Mouse (Mus musculus): ENCODE results near the gene Plekha5. TPM values are rescaled to one million over a fixed set of nuclear protein-coding genes. Genes with fewer than 3 reads are reported as not detected.
A peak's percentile ranks its signal among the peaks of the same experiment; 100 is the strongest.
"Not testable (repeated sequence)": the region's sequence is repeated elsewhere in the genome, so short reads cannot be mapped to it uniquely, and the experiment has no call there.

Plekha5 gene
- total RNA-seq, 2 experiments from 2014 or later: 2.9 to 14.2 TPM

DNA sequence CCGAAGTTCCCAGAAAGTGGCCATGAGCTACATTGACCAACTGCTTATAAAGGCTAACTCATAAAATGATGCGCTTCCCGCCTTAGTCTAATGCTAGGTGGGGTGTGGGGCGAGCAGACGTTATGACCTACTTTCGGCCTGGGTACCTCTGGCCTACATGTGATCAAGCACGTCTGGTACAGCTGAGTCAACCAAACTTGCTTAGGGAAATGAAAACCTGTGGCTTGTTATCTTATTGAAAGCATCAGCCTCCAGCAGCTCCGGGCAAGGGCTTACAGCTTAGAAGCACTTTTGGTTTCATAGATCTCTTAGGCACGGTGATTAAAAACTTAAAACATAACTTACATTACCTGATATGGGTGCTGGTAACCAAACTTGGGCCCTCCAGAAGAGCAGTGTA lies 174.7 kb downstream of the Plekha5 start:
- ATAC-seq (replicated peaks; ENCODE audit: low FRiP score, low TSS enrichment, poor library complexity, severe bottlenecking): peak; percentile 36; the same call in 1 of the 2 replicates

DNA sequence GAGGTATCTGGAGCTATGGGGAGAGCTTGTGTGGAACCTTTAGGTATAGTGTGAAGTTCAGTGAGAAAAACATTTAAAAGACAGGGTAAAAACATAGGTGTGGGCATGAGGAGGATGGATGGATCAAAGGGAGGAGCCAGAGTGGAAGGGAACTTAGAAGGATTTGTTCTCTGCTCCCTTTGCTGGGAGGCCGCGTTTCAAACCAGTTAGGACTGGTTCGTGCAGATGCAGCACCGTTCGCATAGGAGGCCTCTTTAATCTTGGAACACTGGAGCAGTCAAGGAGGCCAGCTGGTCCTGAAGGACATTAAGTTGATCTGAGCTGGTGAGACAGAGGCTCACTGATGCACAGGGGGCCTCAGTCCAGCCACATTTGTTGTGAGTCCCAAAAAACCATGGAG lies 175.5 kb downstream of the Plekha5 start:
- ATAC-seq (replicated peaks; ENCODE audit: low FRiP score, low TSS enrichment, poor library complexity, severe bottlenecking): no peak

DNA sequence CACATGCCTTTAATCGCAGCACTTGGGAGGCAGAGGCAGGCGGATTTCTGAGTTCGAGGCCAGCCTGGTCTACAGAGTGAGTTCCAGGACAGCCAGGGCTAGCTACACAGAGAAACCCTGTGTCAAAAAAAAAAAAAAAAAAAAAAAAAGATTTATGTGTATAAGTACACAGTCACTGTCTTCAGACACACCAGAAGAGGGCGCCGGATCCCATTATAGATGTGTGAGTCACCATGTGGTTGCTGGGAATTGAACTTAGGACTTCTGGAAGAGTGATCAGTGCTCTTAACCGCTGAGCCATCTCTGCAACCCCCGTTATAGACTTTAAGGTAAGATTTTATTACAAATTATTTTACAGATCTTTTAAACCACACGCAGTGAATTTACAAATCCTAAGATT lies 176.8 kb downstream of the Plekha5 start:
- not testable (repeated sequence) for ATAC-seq (replicated peaks; ENCODE audit: low FRiP score, low TSS enrichment, poor library complexity, severe bottlenecking)

DNA sequence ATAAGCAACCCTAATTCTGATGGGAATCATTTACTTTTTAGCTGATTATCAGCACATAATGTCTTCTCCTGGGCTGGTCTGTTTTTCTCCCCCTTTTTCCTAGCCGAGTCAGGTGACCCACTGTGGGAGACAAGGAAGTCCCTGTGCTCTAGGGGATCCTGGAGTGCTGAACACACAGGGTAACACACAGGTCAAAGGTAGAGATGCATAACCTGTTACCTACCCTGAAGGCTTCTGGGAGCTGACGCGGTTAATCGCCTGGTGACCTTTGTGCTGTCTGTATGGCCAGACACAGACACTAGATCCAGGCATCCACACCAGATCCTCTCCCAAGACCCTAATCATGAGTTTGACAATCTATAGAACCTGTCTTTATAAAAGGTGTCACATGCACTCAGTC lies 177.3 kb downstream of the Plekha5 start:
- no peak for ATAC-seq (replicated peaks; ENCODE audit: low FRiP score, low TSS enrichment, poor library complexity, severe bottlenecking)

DNA sequence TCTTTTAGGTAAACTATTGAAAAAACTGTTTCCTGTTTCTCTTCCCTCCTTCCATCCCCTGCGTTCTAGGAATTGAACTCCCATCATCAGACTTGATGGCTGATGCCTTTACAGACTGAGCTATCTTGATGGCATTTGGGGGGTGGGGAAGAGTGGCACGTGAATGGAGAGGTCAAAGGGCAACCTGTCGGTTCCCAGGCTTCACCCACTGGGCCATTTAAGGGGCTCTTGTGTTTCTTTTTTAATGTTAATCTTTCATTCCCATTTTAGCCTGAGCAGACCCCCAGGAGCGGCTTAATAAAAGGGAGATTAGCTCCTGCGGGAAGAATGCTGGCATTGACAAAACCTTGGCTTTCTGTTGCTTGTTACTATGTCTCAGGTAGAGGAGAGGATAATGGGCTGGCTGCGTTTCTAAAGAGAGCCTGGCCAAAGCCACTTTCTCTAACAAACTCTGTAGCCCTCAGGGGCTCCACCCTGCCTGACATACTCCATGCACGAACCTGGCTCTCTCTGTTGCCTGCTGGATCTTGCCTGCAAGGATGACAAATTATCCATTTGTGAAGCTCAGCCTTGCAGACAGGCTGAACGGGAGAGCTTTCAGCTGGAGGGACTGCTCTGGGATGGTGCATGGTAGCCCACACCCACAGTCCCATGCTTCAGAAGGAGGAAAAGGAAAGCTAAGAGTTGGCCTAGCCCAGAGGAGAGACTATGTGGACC lies 179.5 kb downstream of the Plekha5 start:
- ATAC-seq (replicated peaks; ENCODE audit: low FRiP score, low TSS enrichment, poor library complexity, severe bottlenecking): no peak

DNA sequence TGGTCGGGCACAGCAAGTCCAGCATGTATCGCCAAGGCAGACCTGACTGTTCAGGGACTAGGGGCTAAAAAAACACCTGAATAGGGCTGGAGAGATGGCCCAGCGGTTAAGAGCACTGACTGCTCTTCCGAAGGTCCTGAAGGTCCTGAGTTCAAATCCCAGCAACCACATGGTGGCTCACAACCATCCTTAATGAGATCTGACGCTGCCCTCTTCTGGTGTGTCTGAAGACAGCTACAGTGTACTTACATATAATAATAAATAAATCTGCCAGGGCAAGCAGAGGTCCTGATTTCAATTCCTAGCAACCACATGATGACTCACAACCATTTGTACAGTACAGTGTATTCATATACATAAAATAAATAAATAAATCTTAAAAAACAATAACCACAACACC lies 181.3 kb downstream of the Plekha5 start:
- ATAC-seq (replicated peaks; ENCODE audit: low FRiP score, low TSS enrichment, poor library complexity, severe bottlenecking): not testable (repeated sequence)

DNA sequence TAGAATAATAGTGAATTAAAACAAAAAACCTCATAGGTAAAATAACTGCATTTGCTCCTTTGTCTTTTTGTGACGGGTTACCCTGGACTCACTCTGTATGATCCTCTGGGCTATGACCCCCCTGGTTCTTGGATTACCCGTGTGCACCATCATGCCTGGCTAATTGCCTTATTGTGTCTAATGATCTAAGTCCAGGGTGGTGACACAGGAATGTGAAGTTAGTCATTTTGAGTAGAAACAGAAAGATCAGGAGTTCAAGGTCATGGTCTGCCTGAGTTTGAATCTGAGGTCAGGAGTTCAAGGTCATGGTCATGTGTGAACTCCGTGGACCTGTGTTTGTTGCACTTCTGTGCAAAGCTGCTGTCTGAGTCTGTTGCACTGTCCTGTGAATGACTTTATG lies 181.9 kb downstream of the Plekha5 start:
- no peak for ATAC-seq (replicated peaks; ENCODE audit: low FRiP score, low TSS enrichment, poor library complexity, severe bottlenecking)

DNA sequence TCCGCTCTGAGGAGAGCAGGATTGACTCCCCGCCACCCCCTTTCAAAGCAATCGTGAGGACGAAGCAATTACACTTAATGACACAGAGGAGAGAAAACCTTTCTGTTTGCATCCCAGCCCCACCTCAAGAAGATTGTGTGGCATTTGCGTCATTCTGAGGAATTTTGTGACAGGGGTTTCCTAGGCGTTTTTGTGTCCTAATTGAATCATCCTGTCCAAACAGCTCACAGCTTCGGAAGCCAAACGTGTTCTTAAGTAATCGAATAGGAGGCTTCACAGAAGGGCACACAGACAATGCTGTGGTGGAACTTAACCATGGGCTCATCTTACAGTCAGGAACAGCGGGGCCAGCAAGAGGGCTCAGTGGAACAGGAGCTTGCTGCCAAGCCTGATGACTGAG lies 182.7 kb downstream of the Plekha5 start:
- no peak for ATAC-seq (replicated peaks; ENCODE audit: low FRiP score, low TSS enrichment, poor library complexity, severe bottlenecking)

DNA sequence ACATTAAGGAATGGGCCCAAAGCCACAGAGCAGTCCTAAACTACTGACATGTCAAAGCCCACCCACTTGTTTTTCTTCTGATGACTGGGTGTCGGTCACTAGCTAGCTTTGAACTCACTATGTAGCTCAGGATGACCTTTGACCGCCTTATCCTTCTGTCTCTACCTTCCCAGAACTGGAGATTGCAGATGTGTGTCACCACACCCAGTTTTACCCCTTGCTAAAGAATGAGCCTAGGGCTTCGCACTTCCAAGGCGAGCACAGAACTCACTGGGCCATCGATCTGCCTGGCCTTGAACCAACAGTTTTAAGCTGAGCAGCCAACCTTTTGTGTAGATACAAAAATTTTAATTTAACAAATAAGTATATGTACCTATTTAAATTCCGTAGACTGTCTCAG lies 184.8 kb downstream of the Plekha5 start:
- no peak for ATAC-seq (replicated peaks; ENCODE audit: low FRiP score, low TSS enrichment, poor library complexity, severe bottlenecking)

DNA sequence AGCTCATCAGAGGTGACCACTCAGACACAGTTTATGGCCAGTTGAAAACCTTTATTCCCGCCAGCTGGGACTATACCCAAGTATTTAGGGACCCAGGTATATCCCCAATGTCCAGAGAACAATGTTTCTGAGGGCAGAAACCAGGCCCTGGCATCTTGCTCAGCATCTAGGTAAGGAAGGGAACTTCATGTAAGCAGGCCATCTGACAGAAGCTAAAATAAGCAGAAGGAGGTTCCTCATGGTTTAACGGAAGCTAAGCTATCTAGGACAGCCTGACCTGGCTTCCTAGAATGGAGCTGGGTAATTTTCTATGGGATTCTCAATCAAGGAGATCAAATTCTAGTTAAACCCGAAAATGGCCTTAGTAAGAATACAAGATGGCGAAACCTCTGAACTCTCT lies 185.7 kb downstream of the Plekha5 start:
- ATAC-seq (replicated peaks; ENCODE audit: low FRiP score, low TSS enrichment, poor library complexity, severe bottlenecking): no peak

DNA sequence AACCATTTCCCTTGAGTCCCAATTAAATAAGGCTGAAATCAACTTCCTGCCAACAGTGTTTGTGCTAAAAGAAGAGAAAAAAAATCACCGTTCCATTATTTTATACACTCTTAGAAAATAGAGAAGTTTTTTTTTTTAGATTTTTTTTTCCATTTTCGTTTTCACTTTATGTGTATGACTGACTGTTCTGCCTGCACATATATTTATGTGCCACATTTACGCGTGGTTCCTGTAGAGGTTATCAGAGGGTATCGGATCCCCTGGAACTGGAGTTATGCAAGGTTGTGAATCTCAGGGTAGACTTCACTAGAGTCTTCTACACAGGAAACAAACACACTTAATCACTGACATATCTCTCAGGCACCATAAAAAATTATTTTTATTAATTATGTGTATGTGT lies 186.3 kb downstream of the Plekha5 start:
- no peak for ATAC-seq (replicated peaks; ENCODE audit: low FRiP score, low TSS enrichment, poor library complexity, severe bottlenecking)

DNA sequence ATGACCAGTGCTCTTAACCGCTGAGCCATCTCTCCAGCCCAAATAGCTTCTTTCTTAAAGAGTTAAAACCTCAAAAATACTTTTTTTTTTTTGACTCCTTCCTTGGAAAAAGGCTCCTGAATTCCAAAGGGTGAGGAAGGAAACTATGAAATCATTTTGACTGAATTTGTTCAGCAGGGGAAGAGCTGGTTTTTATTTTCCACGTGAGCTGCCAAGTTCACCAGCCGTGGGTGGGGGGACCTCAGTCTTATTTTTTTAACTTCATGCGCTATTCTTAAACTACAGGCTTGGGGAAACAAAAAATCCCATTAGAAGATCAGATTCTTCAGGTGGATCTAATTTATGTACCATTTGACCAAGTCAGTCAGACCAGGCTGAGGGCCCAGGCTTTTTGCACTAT lies 187.4 kb downstream of the Plekha5 start:
- no peak for ATAC-seq (replicated peaks; ENCODE audit: low FRiP score, low TSS enrichment, poor library complexity, severe bottlenecking)

DNA sequence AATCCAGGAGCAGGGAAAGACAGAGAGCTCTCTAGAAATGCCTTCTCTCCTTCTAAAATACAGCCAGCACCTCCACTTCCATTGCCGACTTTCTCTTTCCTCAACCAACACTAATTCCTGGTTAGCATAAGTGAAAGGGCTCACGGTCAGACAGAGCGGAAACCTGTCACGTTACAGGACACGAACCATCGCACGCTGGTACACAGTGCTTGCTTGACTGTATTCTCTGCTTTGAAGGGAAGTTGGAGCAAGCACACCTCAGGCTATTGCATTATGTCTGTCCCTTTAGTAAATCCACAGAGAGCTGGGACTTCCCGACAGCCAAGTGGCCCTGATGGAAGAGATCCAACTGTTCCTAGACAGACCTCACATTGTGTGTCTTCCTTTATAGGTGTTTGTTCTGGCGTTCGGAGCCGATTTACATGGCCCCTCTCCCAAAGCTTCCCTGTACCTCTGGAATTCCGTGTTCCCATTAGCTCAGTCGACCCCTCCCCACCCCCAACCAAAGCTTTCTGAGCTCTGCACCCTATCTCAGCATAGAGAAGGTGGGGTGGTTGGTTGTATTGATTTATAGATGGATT lies 188.1 kb downstream of the Plekha5 start:
- no peak for ATAC-seq (replicated peaks; ENCODE audit: low FRiP score, low TSS enrichment, poor library complexity, severe bottlenecking)

DNA sequence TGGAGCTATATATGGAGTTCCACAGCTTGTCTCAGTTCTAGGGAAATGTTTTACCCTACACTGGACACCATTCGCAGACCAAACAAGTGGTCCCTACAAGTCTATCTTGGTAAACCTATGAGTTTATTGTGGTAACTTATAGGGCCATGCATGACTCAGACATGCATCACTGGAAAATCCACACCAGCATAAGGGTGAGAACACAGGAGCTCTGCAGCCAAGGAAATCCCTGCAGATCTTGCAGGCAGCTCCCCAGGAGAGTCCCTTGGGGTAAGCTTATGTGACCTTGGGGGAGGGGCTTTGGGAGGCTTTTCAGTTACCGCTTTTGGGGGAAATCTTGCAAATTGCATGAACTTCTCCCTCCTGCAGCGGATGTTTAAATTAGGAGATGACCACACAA lies 190.0 kb downstream of the Plekha5 start:
- no peak for ATAC-seq (replicated peaks; ENCODE audit: low FRiP score, low TSS enrichment, poor library complexity, severe bottlenecking)

DNA sequence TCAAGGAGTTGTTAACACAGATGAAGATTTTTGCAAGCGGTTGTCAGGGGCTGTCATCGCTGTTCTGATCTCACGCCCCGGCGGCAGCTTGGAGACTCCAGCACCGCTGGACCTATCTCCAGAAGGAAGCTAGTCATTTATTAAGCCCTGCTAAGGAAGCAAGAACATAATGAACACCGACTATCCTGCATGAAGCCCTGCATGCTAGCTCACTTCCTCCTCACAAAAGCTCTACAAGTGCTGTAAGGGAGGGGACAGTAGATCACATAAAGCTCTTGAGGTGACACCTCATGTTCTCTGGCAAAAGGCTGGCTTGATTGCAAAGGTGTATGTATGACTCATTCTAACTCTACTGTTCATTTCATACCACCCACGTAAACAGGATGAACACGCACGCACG lies 190.9 kb downstream of the Plekha5 start:
- ATAC-seq (replicated peaks; ENCODE audit: low FRiP score, low TSS enrichment, poor library complexity, severe bottlenecking): no peak

DNA sequence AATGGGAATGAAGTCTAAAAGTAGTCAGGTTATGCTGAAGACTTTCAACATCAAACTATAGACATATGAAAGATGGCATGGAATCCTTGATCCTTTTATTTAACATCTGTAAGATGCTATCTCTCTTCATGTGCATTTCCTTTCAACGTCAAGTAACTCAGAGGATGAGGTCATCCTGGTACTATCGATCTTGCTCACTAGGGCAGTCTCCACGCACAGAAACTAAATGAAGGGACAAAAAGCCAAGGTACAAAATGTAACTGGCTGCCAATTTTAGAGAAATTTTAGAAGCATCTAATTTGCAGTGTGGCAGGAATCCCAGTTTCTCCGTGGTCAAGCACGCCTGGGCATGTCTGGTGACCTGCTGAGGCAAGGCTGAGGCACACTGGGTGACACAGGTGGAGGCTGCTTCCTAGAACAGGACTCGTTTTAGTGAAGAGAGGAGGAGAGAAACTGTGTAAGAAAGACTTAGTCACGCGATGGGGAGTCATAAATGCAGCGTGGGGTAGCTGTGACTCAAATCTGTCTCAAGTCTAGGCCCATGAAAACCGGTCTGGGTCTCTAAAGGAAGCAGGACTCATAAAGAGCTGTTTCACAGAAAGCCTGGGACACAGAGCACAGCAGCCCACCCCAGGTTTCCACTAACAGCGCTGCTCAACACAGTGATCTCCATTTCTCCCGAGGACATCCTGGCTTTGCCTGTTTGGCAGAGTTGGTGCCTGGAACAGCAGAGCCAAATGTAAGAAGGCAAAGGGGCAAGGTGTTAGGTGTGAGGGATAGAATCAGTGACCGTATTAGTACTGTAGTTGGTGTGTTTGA lies 196.9 kb downstream of the Plekha5 start:
- no peak for ATAC-seq (replicated peaks; ENCODE audit: low FRiP score, low TSS enrichment, poor library complexity, severe bottlenecking)

DNA sequence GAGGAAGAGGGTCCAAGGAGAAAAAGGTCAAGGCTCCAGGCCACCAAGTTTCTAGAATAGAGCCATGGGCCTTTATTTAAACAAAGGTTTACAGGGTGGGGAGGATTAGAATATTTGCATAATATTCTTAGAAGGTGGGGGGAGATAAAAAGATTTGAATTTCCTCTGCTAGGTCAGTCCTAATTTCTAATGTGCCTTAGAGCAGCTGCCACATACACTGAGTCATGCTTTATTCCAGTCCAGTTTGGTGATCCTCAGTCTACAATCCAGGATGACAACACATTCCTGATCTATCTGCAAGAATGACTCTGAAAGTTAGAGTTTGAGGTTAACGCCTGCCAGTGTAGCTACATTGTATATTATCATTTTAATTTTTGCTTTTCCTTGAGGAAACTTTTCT lies 197.8 kb downstream of the Plekha5 start:
- no peak for ATAC-seq (replicated peaks; ENCODE audit: low FRiP score, low TSS enrichment, poor library complexity, severe bottlenecking)

DNA sequence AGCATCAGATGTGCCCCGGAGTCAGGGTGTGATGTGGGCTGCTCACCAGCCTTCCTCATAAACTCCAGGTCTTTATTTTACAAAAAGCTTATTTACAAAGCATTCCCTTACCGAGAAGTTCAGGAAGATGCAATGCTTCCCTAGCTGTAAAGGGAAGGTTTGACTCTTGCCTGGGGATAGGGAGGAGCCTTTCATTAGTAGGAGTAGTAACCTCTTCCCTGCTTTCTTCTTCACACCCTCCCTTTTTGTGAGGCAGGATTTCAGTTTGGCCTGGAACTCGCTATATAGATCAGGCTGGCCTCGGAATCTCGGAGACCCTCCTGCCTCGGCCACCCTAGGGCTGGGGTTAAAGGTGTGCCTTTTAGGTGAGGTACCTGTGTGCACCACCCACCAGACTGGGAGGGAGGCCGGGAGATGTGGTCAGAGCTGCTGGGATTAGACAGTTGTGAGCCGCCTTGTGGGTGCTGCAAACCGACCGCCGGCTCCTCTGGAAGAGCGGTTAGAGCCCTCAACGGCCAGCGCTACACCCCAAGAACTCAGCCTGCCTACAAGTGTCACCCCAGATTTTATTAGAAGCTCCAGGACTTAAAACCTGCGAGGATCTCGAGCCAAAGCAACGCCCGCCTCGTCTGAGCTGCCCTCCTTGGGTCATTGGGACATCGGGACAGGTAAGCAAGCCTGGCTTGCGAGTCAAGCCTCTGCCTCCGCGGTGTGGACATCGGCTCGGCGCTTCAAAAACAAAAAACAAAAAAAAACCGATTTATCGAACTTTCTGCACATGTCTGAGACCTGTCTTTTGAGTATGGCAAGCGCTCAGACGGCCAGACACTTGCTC lies 198.8 kb downstream of the Plekha5 start, which contains the start of gene Aebp2:
Gene Aebp2 (plus strand): TSS at position 273 of the 835 bp plus-strand sequence.
- ATAC-seq (replicated peaks; ENCODE audit: low FRiP score, low TSS enrichment, poor library complexity, severe bottlenecking): peak; percentile 2; the same call in 1 of the 2 replicates

DNA sequence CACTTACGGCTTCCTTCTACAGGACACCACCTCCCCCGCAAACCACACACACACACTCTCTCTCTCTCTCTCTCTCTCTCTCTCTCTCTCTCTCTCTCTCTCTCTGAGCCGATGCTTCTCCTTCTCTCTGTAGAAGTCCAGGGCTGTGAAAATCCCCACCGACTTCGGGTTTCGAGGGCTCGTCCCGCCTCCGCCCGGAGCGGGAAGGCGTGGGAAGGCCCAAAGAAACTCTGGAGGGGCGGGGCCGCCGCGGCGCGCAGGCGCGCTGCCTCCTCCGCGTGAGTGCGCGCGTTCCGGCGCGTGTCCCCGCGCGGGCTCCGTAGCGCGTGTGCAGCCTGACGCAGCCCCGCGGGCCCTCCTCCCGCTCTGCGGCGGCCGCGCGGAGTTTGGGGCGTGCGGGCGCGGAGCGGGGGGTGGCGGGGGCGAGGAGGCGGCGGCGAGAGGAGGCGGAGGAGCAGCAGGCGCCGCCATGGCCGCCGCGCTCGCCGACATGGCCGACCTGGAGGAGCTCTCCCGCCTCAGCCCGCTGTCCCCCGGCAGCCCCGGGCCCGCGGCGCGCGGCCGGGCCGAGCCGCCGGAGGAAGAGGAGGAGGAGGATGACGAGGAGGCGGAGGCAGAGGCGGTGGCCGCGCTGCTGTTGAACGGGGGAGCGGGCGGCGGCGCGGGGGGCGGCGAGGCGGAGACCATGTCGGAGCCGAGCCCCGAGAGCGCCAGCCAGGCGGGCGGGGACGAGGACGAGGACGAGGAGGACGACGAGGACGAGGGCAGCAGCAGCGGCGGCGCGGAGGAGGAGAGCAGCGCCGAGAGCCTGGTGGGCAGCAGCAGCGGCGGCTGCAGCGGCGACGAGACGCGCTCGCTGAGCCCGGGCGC lies 199.6 kb downstream of the Plekha5 start:
- peak; percentile 72 for ATAC-seq (replicated peaks; ENCODE audit: low FRiP score, low TSS enrichment, poor library complexity, severe bottlenecking)

All from megakaryocyte-erythroid progenitor cell, adult 5-6 weeks (primary cell).